Mouse (Mus musculus): ENCODE data around the gene Gm39566. TPM values are rescaled to one million over a fixed set of nuclear protein-coding genes. Genes with fewer than 3 reads are reported as not detected.
"Not testable (repeated sequence)": the region's sequence is repeated elsewhere in the genome, so short reads cannot be mapped to it uniquely, and the experiment has no call there.

Gene Gm39566
- total RNA-seq (2022), result not detected

- no peak for DNase-seq
These were observed at the start of gene Gm39566 for GRCm38 (mm10) chr11:69815155-69815554. TSS of gene Gm39566 (minus strand) at chr11:69815298.

- no peak for DNase-seq
These were observed 49.2 kb upstream of the Gm39566 start for GRCm38 (mm10) chr11:69864138-69864860.

- not testable (repeated sequence) for DNase-seq
These were observed 48.6 kb upstream of the Gm39566 start for GRCm38 (mm10) chr11:69863729-69864128.

DNA sequence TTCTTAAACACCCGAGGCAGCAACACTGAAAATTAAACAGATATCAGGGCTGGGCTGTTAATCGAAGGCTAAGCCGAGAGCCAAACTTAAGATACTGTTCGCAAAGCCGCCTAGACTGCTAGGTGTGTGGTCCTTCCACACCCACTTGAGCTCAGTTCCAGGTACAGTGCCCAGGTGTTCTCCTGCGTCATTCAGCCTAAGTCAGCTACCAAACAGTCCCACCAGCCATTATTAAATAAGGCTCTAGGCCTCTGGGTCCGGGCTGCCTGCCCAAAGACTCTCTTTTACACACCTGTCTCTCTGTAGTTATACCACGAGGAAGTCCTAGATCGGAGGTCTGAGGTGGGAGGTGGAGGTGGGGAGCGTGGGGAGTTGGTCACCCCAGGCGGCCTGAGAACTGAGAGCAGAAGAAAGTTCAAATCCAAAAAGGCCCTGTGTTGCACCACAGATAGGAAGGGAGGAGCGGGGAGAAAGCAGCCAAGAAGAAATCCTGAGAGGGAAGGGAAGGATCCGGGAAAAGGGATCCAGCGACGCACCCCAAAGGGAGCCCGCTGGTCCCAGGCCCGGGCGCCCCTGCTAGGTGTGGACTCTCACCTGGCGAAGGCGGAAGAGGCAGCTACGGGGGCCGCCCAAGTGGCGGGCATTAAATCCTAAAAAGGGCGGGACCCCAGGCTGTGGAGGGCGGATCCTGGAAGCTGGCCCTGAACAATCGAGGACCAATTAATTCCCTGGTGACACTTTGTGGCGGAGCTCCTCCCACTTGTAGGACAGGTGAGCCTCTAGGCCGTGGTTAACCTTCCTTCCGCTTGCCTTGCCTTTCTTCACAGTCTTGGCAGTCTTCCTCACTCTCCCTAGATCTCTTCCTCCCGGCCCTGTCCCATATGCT, 43.3 kb upstream of the Gm39566 start, which contains the start of gene Tnk1:
Gene Tnk1, minus strand, starts transcription at position 618 of the 886 bp plus-strand sequence.
- no peak for DNase-seq

DNA sequence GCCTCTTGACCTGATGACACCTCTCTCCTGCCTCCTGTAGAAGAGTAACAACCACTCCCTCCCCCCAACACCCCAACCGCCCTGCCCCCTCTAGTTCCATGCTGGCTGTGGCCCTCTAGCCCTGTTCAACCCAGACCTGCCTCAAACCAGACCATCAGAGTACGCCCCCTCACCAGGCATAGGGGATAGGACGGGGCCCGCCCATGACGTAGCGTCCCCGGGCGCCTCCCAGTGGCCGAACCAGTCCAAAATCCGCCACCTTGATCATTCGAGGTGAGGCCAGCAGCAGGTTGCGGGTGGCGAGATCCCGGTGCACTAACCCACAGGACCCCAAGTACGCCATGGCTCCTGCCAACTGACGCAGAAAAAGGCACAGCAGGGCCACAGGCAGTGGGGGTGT, 40.2 kb upstream of the Gm39566 start:
- no peak for DNase-seq

DNA sequence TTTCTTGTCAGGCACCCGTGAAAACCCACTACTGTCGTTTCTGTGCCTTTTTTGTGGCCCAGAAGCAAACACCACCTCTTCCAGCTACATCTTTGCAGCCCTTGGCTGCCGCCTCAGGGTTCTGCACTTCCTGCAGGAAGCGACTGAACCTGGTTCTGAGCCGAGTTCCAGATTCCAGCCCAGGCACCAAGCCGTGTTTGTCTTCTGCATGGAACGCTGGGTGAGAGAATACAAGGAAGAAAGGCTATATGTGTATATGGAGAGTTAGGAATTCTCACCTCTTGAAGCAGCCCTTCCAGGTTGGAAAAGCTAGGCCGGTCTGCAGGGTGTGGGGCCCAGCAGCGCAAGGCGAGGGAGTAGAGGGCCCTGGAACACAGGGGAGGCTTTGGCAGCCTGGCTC, 39.6 kb upstream of the Gm39566 start:
- DNase-seq, result no peak

DNA sequence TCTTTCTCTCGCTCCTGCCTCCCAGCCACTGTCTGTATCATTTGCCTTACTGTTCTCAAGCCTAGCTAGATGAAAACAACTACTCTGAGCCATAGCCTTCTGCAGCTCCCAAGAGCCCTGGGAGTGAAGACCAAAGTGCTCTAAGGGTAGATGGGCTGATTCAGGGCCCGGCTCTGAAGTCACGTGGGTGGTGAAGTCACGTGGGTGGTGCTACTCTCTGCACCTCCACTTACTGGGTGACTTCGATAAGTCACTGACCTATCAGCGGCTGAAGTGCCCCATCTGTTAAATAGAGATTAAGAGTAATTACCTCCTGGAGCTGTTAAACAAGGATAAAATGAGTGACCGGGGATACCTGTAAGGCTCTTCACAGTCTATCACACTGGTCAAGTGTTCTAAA, 38.9 kb upstream of the Gm39566 start:
- DNase-seq, result no peak

DNA sequence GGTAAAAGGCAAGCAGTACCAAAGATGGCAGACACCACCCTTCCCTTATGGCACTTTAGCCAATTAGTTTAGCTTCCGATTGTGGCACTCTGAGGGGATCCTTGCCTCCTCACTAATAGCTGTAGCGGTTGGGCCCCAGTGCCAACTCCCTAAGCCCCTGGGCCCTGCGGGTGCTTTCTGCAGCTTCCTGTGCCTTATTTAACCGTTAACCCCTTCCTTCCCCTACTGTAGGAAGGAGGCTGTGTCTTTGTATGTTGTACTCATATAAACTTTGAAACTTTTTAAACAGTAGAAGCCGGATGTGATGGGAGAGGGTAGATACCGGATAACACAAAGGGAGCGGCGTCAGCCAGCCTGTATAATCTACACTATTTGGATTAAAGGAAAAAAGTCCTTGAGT, 35.7 kb upstream of the Gm39566 start:
- DNase-seq, result no peak

DNA sequence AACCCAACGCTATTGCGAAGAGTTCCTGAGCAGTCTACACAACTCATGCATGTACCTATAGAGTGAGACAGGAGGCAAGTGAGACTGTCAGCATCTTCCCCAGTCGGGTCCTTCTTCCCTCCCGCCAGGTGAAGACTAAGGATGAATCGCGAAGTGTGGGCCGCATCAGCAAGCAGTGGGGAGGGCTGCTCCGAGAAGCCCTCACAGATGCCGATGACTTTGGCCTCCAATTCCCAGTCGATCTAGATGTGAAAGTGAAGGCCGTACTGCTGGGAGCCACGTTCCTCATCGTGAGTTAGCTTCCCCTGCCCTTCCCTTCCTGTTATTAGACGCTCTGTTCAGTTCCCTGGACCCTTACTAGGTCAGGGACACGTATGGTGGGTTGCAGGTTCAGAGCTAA, 34.8 kb upstream of the Gm39566 start:
- DNase-seq, result no peak

GRCm38 (mm10) chr11:69849128-69849527, 34.0 kb upstream of the Gm39566 start:
- no peak for DNase-seq

GRCm38 (mm10) chr11:69848021-69848420, 32.9 kb upstream of the Gm39566 start:
- no peak for DNase-seq

DNA sequence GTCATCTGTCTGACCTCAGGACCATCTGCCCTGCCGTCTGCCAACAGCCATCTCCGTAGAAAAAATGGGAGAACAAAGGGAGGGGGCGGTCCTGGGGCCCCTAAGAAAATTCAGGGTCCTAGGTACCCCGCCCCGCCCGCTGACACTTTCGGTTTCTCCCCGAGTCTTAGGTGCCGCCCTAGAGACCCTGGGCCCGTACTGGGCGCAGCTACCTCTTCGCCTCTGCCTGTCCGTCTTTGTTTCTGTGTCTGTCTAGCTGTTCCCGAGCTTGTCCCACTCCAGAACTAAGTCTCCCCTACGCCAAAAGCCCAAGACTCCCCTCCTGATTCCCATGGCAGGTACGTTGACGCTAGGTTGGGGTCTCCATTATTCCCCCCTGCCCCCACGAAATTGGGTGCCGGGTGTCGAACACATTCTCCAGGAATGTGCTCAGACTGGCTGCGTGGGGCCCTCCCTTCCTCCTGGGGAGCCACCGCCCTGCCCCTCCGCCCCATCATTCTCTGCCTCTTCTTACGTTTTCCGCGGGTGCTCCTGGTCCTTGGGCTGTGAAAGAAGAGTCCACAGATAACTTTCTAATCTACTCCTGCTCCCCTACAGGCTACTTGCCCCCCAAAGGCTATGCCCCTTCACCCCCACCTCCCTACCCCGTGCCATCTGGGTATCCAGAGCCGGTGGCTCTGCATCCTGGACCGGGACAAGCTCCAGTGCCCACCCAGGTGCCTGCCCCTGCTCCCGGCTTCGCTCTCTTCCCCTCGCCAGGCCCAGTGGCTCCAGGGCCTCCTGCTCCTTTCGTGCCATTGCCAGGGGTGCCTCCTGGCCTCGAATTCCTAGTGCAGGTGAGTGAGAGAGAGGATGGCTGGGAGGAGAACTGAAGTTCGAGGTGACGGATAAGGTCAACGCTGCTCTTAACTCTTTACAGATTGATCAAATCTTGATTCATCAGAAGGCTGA, 31.9 kb upstream of the Gm39566 start:
- no peak for DNase-seq

GRCm38 (mm10) chr11:69846198-69846680, 31.1 kb upstream of the Gm39566 start, which contains the start of gene Plscr3:
TSS of gene Plscr3 (plus strand) at chr11:69846376.
- peak; percentile 90 for DNase-seq

- no peak for DNase-seq
These were observed 23.6 kb upstream of the Gm39566 start for GRCm38 (mm10) chr11:69838714-69839104.

- DNase-seq, result peak; percentile 96
These were observed 23.0 kb upstream of the Gm39566 start, which contains the start of gene Tmem256 for GRCm38 (mm10) chr11:69837952-69838713. TSS of gene Tmem256 (plus strand) at chr11:69838514.

DNA sequence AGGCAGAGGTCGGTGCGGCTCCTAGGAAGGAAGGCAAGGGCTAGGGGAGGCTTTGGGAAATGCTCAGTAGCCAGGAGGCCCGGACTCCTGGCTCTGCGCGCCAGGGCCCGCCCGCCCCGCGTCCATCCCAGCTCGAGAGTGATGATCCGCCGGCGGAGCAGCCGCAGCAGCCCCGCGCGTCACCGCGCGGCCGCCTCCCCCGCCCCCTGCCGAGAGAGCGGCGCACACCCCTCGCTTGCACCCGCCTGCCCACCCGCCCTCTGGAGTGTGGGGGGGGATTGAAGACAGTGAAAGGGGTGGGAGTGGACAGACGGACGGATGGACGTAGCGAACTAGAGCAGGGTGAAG, 22.5 kb upstream of the Gm39566 start, which contains the start of gene Nlgn2:
Gene Nlgn2, minus strand, starts transcription at position 181 of the 348 bp plus-strand sequence.
- no peak for DNase-seq

- peak; percentile 31 for DNase-seq
These were observed 21.8 kb upstream of the Gm39566 start for GRCm38 (mm10) chr11:69836703-69837576.

DNA sequence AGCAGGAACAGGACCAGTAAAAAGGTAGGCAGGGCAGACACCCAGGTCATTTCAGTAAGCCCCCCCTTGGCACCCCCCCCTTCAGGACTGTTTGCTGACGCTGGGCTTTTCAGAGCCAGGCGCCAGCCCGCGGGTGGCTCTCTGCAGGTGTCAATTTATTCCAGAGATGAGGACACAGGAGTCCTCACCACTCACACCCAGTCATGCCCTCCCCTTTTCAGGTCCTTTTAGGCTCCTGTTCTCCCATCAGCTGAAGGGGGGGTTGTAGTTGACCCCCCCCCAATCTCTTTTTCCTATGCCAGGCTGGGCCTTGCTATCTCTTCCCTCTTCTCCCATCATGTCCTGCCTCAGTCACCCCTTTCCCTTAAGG, 20.9 kb upstream of the Gm39566 start:
- DNase-seq, result no peak

- no peak for DNase-seq
These were observed 20.3 kb upstream of the Gm39566 start for GRCm38 (mm10) chr11:69835326-69835965.

All from adrenal gland, adult 8-10 months (tissue).